Mouse (Mus musculus): ENCODE results near the gene Atp7b.

- TF ChIP-seq CTCF (IDR thresholded peaks at IDR 0.05; ENCODE audit: control insufficient read depth, insufficient read depth, low read length) (no peak), POLR2A (IDR thresholded peaks at IDR 0.05; ENCODE audit: borderline replicate concordance, control insufficient read depth, low read depth, low read length) (no peak)
Measured at GRCm38 (mm10) chr8:22079313-22080007, 19.4 kb upstream of the Atp7b start.

Data from bone marrow, adult 2 months (tissue).